Mouse (Mus musculus) embryo, embryonic 10.5 days (tissue): Measurements from ENCODE around the gene Jak3.

Experiments
- DNase-seq: peaks from one replicate; pipeline ENCODE4 v3.0.0-alpha.2; 2015; ENCODE audit warnings: low spot score

The Jak3 gene

GRCm38 (mm10) chr8:71665331-71666130 lies 10.6 kb upstream of the Jak3 start:
- DNase-seq, result peak; percentile 88

GRCm38 (mm10) chr8:71666855-71667254 lies 9.2 kb upstream of the Jak3 start:
- no peak for DNase-seq

GRCm38 (mm10) chr8:71667256-71667655 lies 8.8 kb upstream of the Jak3 start:
- DNase-seq, result no peak

- no peak for DNase-seq
Observed at GRCm38 (mm10) chr8:71668220-71668975, 7.7 kb upstream of the Jak3 start.

GRCm38 (mm10) chr8:71670198-71670597 lies 5.9 kb upstream of the Jak3 start:
- DNase-seq, result no peak

- DNase-seq, result peak; percentile 81
Observed at GRCm38 (mm10) chr8:71670621-71671548, 5.2 kb upstream of the Jak3 start.

- DNase-seq, result peak; percentile 92
Observed at GRCm38 (mm10) chr8:71671549-71671965, 4.5 kb upstream of the Jak3 start, which contains the start of gene Unc13a. Gene Unc13a (minus strand): TSS chr8:71671757.

GRCm38 (mm10) chr8:71672168-71672735 lies 3.8 kb upstream of the Jak3 start:
- DNase-seq, result no peak

- no peak for DNase-seq
Observed at GRCm38 (mm10) chr8:71674071-71674470, 2.0 kb upstream of the Jak3 start.

- no peak for DNase-seq
Observed at GRCm38 (mm10) chr8:71675456-71676019, 558 bp upstream of the Jak3 start.

GRCm38 (mm10) chr8:71676803-71677202 lies 707 bp downstream of the Jak3 start:
- DNase-seq, result no peak

- no peak for DNase-seq
Observed at GRCm38 (mm10) chr8:71677555-71677954, 1.5 kb downstream of the Jak3 start.

GRCm38 (mm10) chr8:71678216-71678615 lies 2.1 kb downstream of the Jak3 start:
- DNase-seq, result no peak

- no peak for DNase-seq
Observed at GRCm38 (mm10) chr8:71679116-71679515, 3.0 kb downstream of the Jak3 start.

GRCm38 (mm10) chr8:71679550-71680168 lies 3.6 kb downstream of the Jak3 start:
- DNase-seq, result peak; percentile 39

GRCm38 (mm10) chr8:71680471-71680870 lies 4.4 kb downstream of the Jak3 start:
- DNase-seq, result no peak

GRCm38 (mm10) chr8:71681369-71681915 lies 5.3 kb downstream of the Jak3 start:
- DNase-seq, result no peak

GRCm38 (mm10) chr8:71682832-71683231 lies 6.7 kb downstream of the Jak3 start:
- DNase-seq, result no peak

GRCm38 (mm10) chr8:71684701-71685100 lies 8.6 kb downstream of the Jak3 start:
- no peak for DNase-seq

GRCm38 (mm10) chr8:71685573-71685972 lies 9.5 kb downstream of the Jak3 start:
- no peak for DNase-seq
